Mouse (Mus musculus) ES-Bruce4 (cell line): ENCODE results near the gene Kat6b.

Experiments
- CTCF ChIP-seq: IDR thresholded peaks from one replicate; pipeline ENCODE4 v1.8.1; 2011; ENCODE audit warnings: low read depth, low read length
- POLR2A ChIP-seq: IDR thresholded peaks from one replicate; pipeline ENCODE4 v1.8.1; 2011; ENCODE audit warnings: low read length; ENCODE audit not compliant: insufficient read depth

DNA sequence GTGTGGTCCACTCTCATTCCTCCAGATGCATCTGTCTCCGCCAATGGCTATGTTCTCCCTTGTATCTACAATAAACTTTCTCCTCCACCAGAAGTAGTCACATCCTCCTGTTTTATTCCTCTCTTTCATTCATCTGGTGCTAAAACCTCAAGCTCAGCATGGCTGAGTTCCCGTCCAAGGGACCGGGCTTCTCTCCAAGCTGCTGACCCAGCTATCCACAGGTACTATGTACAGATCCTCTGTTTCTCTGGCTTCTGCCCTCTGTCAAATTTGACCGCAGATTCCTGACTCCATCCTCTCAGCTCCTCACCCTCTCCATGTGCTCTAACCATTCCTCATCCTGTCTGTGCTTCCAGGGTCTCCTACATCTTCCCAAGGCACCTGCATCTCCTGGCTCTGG is 22.1 kb upstream of the Kat6b start:
- TF ChIP-seq CTCF (no peak), POLR2A (no peak)
